Mouse (Mus musculus) lung, postnatal 0 days (tissue): ENCODE results near the gene Mmp17.

Experiments
- CTCF ChIP-seq: IDR thresholded peaks from 2 replicates; pipeline ENCODE4 v1.5.1; 2016; ENCODE audit warnings: antibody characterized with exemption, mild to moderate bottlenecking
- EP300 ChIP-seq: IDR thresholded peaks from 2 replicates; pipeline ENCODE4 v1.6.1; 2016; ENCODE audit warnings: antibody characterized with exemption, mild to moderate bottlenecking, control low read depth

GRCm38 (mm10) chr5:129542236-129542635 is 41.7 kb upstream of the Mmp17 start:
- peak; percentile 27 for TF ChIP-seq CTCF
- no peak for TF ChIP-seq EP300
